Mouse (Mus musculus): ENCODE results near the gene Dock9. TPM values are rescaled to one million over a fixed set of nuclear protein-coding genes. Genes with fewer than 3 reads are reported as not detected.
A peak's percentile ranks its signal among the peaks of the same experiment; 100 is the strongest.

Gene Dock9
- polyA plus RNA-seq, 1 experiment from 2014 or later = 12.1 TPM

- Histone ChIP-seq H3K9me3 (no peaks in the 10 kb centered on the region), H3K36me3 (no peaks in the 10 kb centered on the region), H3K4me2 (no peak overlapping the region), H3K4me3 (no peak overlapping the region), H3K4me1 (replicated peaks) (peaks cover 21% of the 10 kb centered on the region), H3K27me3 (no peaks in the 10 kb centered on the region), H3K27ac (replicated peaks) (no peak overlapping the region), H3K9ac (no peak overlapping the region)
- 81% methylated on average over 14 of the region's 14 CpGs for WGBS
- ATAC-seq (ENCODE audit: low FRiP score, low read depth) = no peak
Observed at GRCm38 (mm10) chr14:121711089-121711826, 86.4 kb downstream of the Dock9 start.

GRCm38 (mm10) chr14:121710130-121710529, 87.5 kb downstream of the Dock9 start:
- H3K4me2 ChIP-seq = no peak overlapping the region
- no peaks in the 10 kb centered on the region for H3K9me3 ChIP-seq
- H3K27me3 ChIP-seq = no peaks in the 10 kb centered on the region
- no peak for ATAC-seq (ENCODE audit: low FRiP score, low read depth)
- H3K4me3 ChIP-seq = no peak overlapping the region
- H3K36me3 ChIP-seq = no peaks in the 10 kb centered on the region
- 73% methylated on average over 3 of the region's 3 CpGs for WGBS
- peaks cover 21% of the 10 kb centered on the region for H3K4me1 ChIP-seq (replicated peaks)
- no peak overlapping the region for H3K27ac ChIP-seq (replicated peaks)
- no peak overlapping the region for H3K9ac ChIP-seq

GRCm38 (mm10) chr14:121708244-121708643, 89.4 kb downstream of the Dock9 start:
- H3K9ac ChIP-seq = no peak overlapping the region
- no peak overlapping the region for H3K4me2 ChIP-seq
- WGBS = 30% methylated on average over 2 of the region's 2 CpGs
- no peak overlapping the region for H3K27ac ChIP-seq (replicated peaks)
- ATAC-seq (ENCODE audit: low FRiP score, low read depth) = no peak
- H3K27me3 ChIP-seq = no peaks in the 10 kb centered on the region
- peaks cover 13% of the 10 kb centered on the region for H3K4me1 ChIP-seq (replicated peaks)
- no peaks in the 10 kb centered on the region for H3K36me3 ChIP-seq
- H3K4me3 ChIP-seq = no peak overlapping the region
- no peaks in the 10 kb centered on the region for H3K9me3 ChIP-seq

GRCm38 (mm10) chr14:121706482-121706901, 91.1 kb downstream of the Dock9 start:
- ATAC-seq (ENCODE audit: low FRiP score, low read depth) = no peak
- no peak overlapping the region for H3K4me2 ChIP-seq
- H3K36me3 ChIP-seq = no peaks in the 10 kb centered on the region
- H3K27me3 ChIP-seq = no peaks in the 10 kb centered on the region
- no peaks in the 10 kb centered on the region for H3K9me3 ChIP-seq
- H3K4me1 ChIP-seq (replicated peaks) = peaks cover 9% of the 10 kb centered on the region
- WGBS = 54% methylated on average over 3 of the region's 3 CpGs
- H3K4me3 ChIP-seq = no peak overlapping the region
- no peak overlapping the region for H3K9ac ChIP-seq
- no peak overlapping the region for H3K27ac ChIP-seq (replicated peaks)

GRCm38 (mm10) chr14:121705644-121706043, 92.0 kb downstream of the Dock9 start:
- Histone ChIP-seq H3K4me2 (no peak overlapping the region), H3K9ac (no peak overlapping the region), H3K27ac (replicated peaks) (no peak overlapping the region), H3K4me1 (replicated peaks) (peaks cover 7% of the 10 kb centered on the region), H3K27me3 (no peaks in the 10 kb centered on the region), H3K36me3 (no peaks in the 10 kb centered on the region), H3K4me3 (no peak overlapping the region), H3K9me3 (no peaks in the 10 kb centered on the region)
- ATAC-seq (ENCODE audit: low FRiP score, low read depth) = no peak
- WGBS = 63% methylated on average over 5 of the region's 5 CpGs

GRCm38 (mm10) chr14:121702534-121702933, 95.1 kb downstream of the Dock9 start:
- peaks cover 14% of the 10 kb centered on the region for H3K4me1 ChIP-seq (replicated peaks)
- 62% methylated on average over 4 of the region's 4 CpGs for WGBS
- no peak overlapping the region for H3K27ac ChIP-seq (replicated peaks)
- H3K4me2 ChIP-seq = no peak overlapping the region
- no peaks in the 10 kb centered on the region for H3K9me3 ChIP-seq
- H3K36me3 ChIP-seq = no peaks in the 10 kb centered on the region
- no peaks in the 10 kb centered on the region for H3K27me3 ChIP-seq
- no peak for ATAC-seq (ENCODE audit: low FRiP score, low read depth)
- no peak overlapping the region for H3K4me3 ChIP-seq
- no peak overlapping the region for H3K9ac ChIP-seq

- no peak for ATAC-seq (ENCODE audit: low FRiP score, low read depth)
Observed at GRCm38 (mm10) chr14:121700013-121700412, 97.6 kb downstream of the Dock9 start.

GRCm38 (mm10) chr14:121698620-121698950, 99.1 kb downstream of the Dock9 start:
- no peaks in the 10 kb centered on the region for H3K9me3 ChIP-seq
- H3K4me3 ChIP-seq = peak overlapping the region; percentile 28
- H3K27me3 ChIP-seq = no peaks in the 10 kb centered on the region
- whole genome bisulfite sequencing = 11% methylated on average over 7 of the region's 7 CpGs
- H3K4me1 ChIP-seq (replicated peaks) = peaks cover 23% of the 10 kb centered on the region
- peak overlapping the region; percentile 56 for H3K4me2 ChIP-seq
- peak overlapping the region; percentile 70 for H3K27ac ChIP-seq (replicated peaks)
- H3K36me3 ChIP-seq = no peaks in the 10 kb centered on the region
- ATAC-seq (ENCODE audit: low FRiP score, low read depth) = no peak; the same call in 1 of the 2 replicates
- H3K9ac ChIP-seq = peak overlapping the region; percentile 33; the same call in 1 of the 2 replicates

More at GRCm38 (mm10) chr14:121700013-121700412, 97.6 kb downstream of the Dock9 start:
- WGBS = 88% methylated on average over 1 of the region's 1 CpGs
- Histone ChIP-seq H3K9me3 (no peaks in the 10 kb centered on the region), H3K27ac (replicated peaks) (no peak overlapping the region), H3K27me3 (no peaks in the 10 kb centered on the region), H3K4me2 (no peak overlapping the region), H3K4me1 (replicated peaks) (peaks cover 23% of the 10 kb centered on the region), H3K9ac (no peak overlapping the region), H3K36me3 (no peaks in the 10 kb centered on the region), H3K4me3 (no peak overlapping the region)

GRCm38 (mm10) chr14:121697709-121698619, 99.7 kb downstream of the Dock9 start:
- Histone ChIP-seq H3K9ac (peak overlapping the region; percentile 33; the same call in 1 of the 2 replicates), H3K9me3 (no peaks in the 10 kb centered on the region), H3K4me3 (peak overlapping the region; percentile 28), H3K4me2 (peak overlapping the region; percentile 56), H3K27ac (replicated peaks) (peak overlapping the region; percentile 70), H3K27me3 (no peaks in the 10 kb centered on the region), H3K36me3 (no peaks in the 10 kb centered on the region), H3K4me1 (replicated peaks) (peaks cover 23% of the 10 kb centered on the region)
- ATAC-seq (ENCODE audit: low FRiP score, low read depth) = peak; percentile 82
- WGBS = 9% methylated on average over 23 of the region's 23 CpGs

GRCm38 (mm10) chr14:121697143-121697680, 100.4 kb downstream of the Dock9 start:
- ATAC-seq (ENCODE audit: low FRiP score, low read depth) = no peak
- H3K27ac ChIP-seq (replicated peaks) = 0 out of 2 replicates have a peak overlapping the region, but pooled peaks have one; percentile 70
- no peak overlapping the region for H3K9ac ChIP-seq
- H3K4me2 ChIP-seq = peak overlapping the region; percentile 56
- H3K36me3 ChIP-seq = no peaks in the 10 kb centered on the region
- H3K4me3 ChIP-seq = peak overlapping the region; percentile 28
- H3K4me1 ChIP-seq (replicated peaks) = peaks cover 23% of the 10 kb centered on the region
- WGBS = 30% methylated on average over 9 of the region's 9 CpGs
- H3K9me3 ChIP-seq = no peaks in the 10 kb centered on the region
- H3K27me3 ChIP-seq = no peaks in the 10 kb centered on the region

GRCm38 (mm10) chr14:121696429-121697118, 101.1 kb downstream of the Dock9 start:
- H3K36me3 ChIP-seq = no peaks in the 10 kb centered on the region
- H3K4me2 ChIP-seq = peak overlapping the region; percentile 18; the same call in 1 of the 2 replicates
- peaks cover 23% of the 10 kb centered on the region for H3K4me1 ChIP-seq (replicated peaks)
- no peak overlapping the region for H3K4me3 ChIP-seq
- H3K27me3 ChIP-seq = no peaks in the 10 kb centered on the region
- ATAC-seq (ENCODE audit: low FRiP score, low read depth) = no peak
- 84% methylated on average over 8 of the region's 8 CpGs for WGBS
- no peak overlapping the region for H3K27ac ChIP-seq (replicated peaks)
- no peak overlapping the region for H3K9ac ChIP-seq
- H3K9me3 ChIP-seq = no peaks in the 10 kb centered on the region
